15 mouse cellular contexts compared by ENCODE assay signal in the genomic region with DNA sequence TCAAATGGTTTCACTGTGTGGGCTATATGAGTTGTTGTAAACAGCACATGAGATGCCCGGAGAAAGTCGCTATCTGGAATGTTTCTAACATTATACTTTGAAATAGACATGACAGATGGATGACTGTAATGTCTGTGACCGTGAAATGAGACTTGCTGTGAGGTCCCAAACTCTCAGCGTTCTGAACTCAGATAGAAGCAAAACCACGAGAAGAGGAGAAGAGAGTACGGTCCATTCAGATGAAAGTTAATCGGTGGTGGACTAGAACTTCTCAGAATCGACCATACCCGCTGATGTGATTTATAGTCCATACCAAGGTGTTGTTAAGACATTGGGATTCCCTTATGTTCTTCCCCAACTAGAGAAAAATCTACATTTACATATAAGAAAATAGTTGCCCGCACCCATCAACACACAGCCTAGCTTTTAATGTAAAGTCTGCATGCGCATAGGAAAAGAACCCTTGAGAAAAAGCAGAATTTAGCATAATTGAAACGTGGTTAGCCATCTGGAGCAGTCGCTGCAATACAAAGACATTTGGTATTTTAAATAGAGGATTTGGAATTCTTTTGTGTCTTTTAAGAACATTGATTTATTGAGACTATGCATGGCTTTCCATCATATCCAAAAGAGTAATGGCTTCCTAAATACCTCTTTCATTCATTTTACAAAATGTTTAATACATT. TPM values are rescaled to one million over a fixed set of nuclear protein-coding genes. Genes with fewer than 3 reads are reported as not detected.
DNase-seq lines count a peak whose midpoint lies in the region; ATAC-seq and TF ChIP-seq lines count a peak whose summit lies in the region.
"Had no signal": no experiment of that assay in that cellular context is flagged by ENCODE, and none has a peak within 500 bp of the region (broad histone marks: within the 10 kb centered on the region; RNA-seq: fewer than 3 reads in every experiment).

No protein-coding gene starts in this region.

- no peaks in the 10 kb centered on the region; the same call in 1 of the 2 replicates for H3K36me3 ChIP-seq in heart, embryonic 13.5 days
- no peaks in the 10 kb centered on the region for H3K36me3 ChIP-seq in hindbrain, embryonic 13.5 days
- H3K36me3 ChIP-seq in midbrain, embryonic 16.5 days (ENCODE audit: control insufficient read depth, insufficient read depth, low read length), result no peaks in the 10 kb centered on the region
- H3K36me3 ChIP-seq: limb, embryonic 12.5 days had no signal

- TF ChIP-seq CTCF in embryonic fibroblast, embryonic 13.5 days (IDR thresholded peaks at IDR 0.05; ENCODE audit: borderline replicate concordance, insufficient read depth, low read length), result no peak

- H3K4me2 ChIP-seq in heart, embryonic 13.5 days, result 0 out of 2 replicates have a peak overlapping the region, but pooled peaks have one; percentile 57
- peak overlapping the region; percentile 54 for H3K4me2 ChIP-seq in hindbrain, embryonic 13.5 days
- peak overlapping the region; percentile 57 for H3K4me2 ChIP-seq in midbrain, embryonic 16.5 days (ENCODE audit: low read length)
- H3K4me2 ChIP-seq: limb, embryonic 12.5 days had no signal

- intact Hi-C loops in heart, postnatal 25 days (cut with DNase I), result no loop called here
- intact Hi-C loops in left cerebral cortex, postnatal 25 days (cut with DNase I), result no loop called here
- intact Hi-C loops in left cerebral cortex, postnatal 14 days (cut with DNase I), result no loop called here

- no peak overlapping the region for H3K27ac ChIP-seq in heart, embryonic 13.5 days (replicated peaks)
- peak overlapping the region; percentile 37; the same call in 1 of the 2 replicates for H3K27ac ChIP-seq in embryonic fibroblast, embryonic 13.5 days (ENCODE audit: insufficient read depth, low read length)
- H3K27ac ChIP-seq in hindbrain, embryonic 13.5 days, result peak overlapping the region; percentile 71
- 0 out of 2 replicates have a peak overlapping the region, but pooled peaks have one; percentile 17 for H3K27ac ChIP-seq in midbrain, embryonic 16.5 days (ENCODE audit: low read length)
- H3K27ac ChIP-seq: limb, embryonic 12.5 days had no signal

- H3K4me3 ChIP-seq in heart, embryonic 13.5 days, result no peak overlapping the region
- H3K4me3 ChIP-seq in embryonic fibroblast, embryonic 13.5 days (ENCODE audit: insufficient read depth, low read length), result no peak overlapping the region
- H3K4me3 ChIP-seq in hindbrain, embryonic 13.5 days, result peak overlapping the region; percentile 25
- H3K4me3 ChIP-seq in midbrain, embryonic 16.5 days (ENCODE audit: low read depth, low read length), result peak overlapping the region; percentile 21; the same call in 1 of the 2 replicates
- H3K4me3 ChIP-seq: limb, embryonic 12.5 days had no signal

- no peak overlapping the region for H3K9ac ChIP-seq in heart, embryonic 13.5 days
- peak overlapping the region; percentile 60; the same call in 1 of the 2 replicates for H3K9ac ChIP-seq in hindbrain, embryonic 13.5 days
- 0 out of 2 replicates have a peak overlapping the region, but pooled peaks have one; percentile 33 for H3K9ac ChIP-seq in midbrain, embryonic 16.5 days (ENCODE audit: low read depth, low read length)
- H3K9ac ChIP-seq: limb, embryonic 12.5 days; lung, embryonic 14.5 days had no signal

- 74% methylated on average over 13 of the region's 13 CpGs for WGBS in heart, embryonic 13.5 days
- WGBS in hindbrain, embryonic 13.5 days, result 26% methylated on average over 13 of the region's 13 CpGs
- 22% methylated on average over 13 of the region's 13 CpGs for WGBS in midbrain, embryonic 16.5 days

- no peaks in the 10 kb centered on the region for H3K27me3 ChIP-seq in heart, embryonic 13.5 days (replicated peaks)
- no peaks in the 10 kb centered on the region for H3K27me3 ChIP-seq in hindbrain, embryonic 13.5 days
- H3K27me3 ChIP-seq in midbrain, embryonic 16.5 days (ENCODE audit: control insufficient read depth, insufficient read depth, low read depth, low read length), result no peaks in the 10 kb centered on the region
- H3K27me3 ChIP-seq: limb, embryonic 12.5 days had no signal

- DNase-seq in heart, postnatal 25 days (ENCODE audit: low spot score), result no peak
- no peak for DNase-seq in cerebellum, adult 11-12 months
- DNase-seq in left cerebral cortex, postnatal 25 days (ENCODE audit: low spot score in 2 of 2), result no peak
- no peak for DNase-seq in left cerebral cortex, postnatal 14 days (ENCODE audit: low spot score in 2 of 2)
- DNase-seq: cerebellum, adult 9-10 months; kidney, postnatal 14 days; layer of hippocampus, postnatal 36 days; lung, embryonic 14.5 days; thymus, postnatal 14 days had no signal

- peaks cover 33% of the 10 kb centered on the region for H3K4me1 ChIP-seq in heart, embryonic 13.5 days
- H3K4me1 ChIP-seq in embryonic fibroblast, embryonic 13.5 days (ENCODE audit: control insufficient read depth, insufficient read depth, low read length), result peaks cover 5% of the 10 kb centered on the region; the same call in 1 of the 2 replicates
- H3K4me1 ChIP-seq in hindbrain, embryonic 13.5 days (replicated peaks), result peaks cover 45% of the 10 kb centered on the region
- H3K4me1 ChIP-seq in midbrain, embryonic 16.5 days (ENCODE audit: control insufficient read depth, insufficient read depth, low read length), result peaks cover 29% of the 10 kb centered on the region

- H3K9me3 ChIP-seq in heart, embryonic 13.5 days, result no peaks in the 10 kb centered on the region
- H3K9me3 ChIP-seq in hindbrain, embryonic 13.5 days, result no peaks in the 10 kb centered on the region
- H3K9me3 ChIP-seq in midbrain, embryonic 16.5 days (replicated peaks; ENCODE audit: control insufficient read depth, low read length, poor library complexity, severe bottlenecking), result no peaks in the 10 kb centered on the region
- H3K9me3 ChIP-seq: limb, embryonic 12.5 days had no signal

- no peak for ATAC-seq in heart, embryonic 13.5 days (ENCODE audit: extremely low read depth, insufficient number of reproducible peaks, low FRiP score, low TSS enrichment)
- ATAC-seq in hindbrain, embryonic 13.5 days (ENCODE audit: low FRiP score), result 0 out of 2 replicates have a peak, but pooled peaks have one; percentile 16
- ATAC-seq in midbrain, embryonic 16.5 days, result no peak

- TF ChIP-seq POLR2A in embryonic fibroblast, embryonic 13.5 days (IDR thresholded peaks at IDR 0.05; ENCODE audit: low read depth, low read length), result no peak

RNA-seq across cellular contexts. Expression of gene Fat4, which starts 21.8 kb away (rescaled TPM):
- 2.8 and 3.1 TPM in 2 replicates for polyA plus RNA-seq in heart, embryonic 13.5 days (2015; fragmentation: Nextera tagmentation; extraction: Ambion mirVana)
- 1 to 10 TPM; 6.3 to 7.4 TPM for total RNA-seq in heart, postnatal 25 days (2021)
- polyA plus RNA-seq in embryonic fibroblast, embryonic 13.5 days (2011; ENCODE audit: insufficient read length, low read depth, missing spikeins), result 35.1 and 67.9 TPM in 2 replicates
- 9.9 and 10.0 TPM in 2 replicates for polyA plus RNA-seq in hindbrain, embryonic 13.5 days (2015; fragmentation: Nextera tagmentation; extraction: Ambion mirVana)
- 5.9 and 6.8 TPM in 2 replicates for polyA plus RNA-seq in midbrain, embryonic 16.5 days (2015; fragmentation: Nextera tagmentation; extraction: Ambion mirVana)
- total RNA-seq in left cerebral cortex, postnatal 25 days (2021), result 10 to 100 TPM; 12.8 to 13.3 TPM
- 10 to 100 TPM; 18.8 to 20.7 TPM for total RNA-seq in left cerebral cortex, postnatal 14 days (2021)
- total RNA-seq: granulocyte monocyte progenitor cell, adult 5-6 weeks had no signal

Comparison
In these comparisons a context has a peak if more than half of its experiments do, and no peak if none do; other contexts are left out.
1. H3K4me3 ChIP-seq: peak in hindbrain, embryonic 13.5 days (single experiment) and midbrain, embryonic 16.5 days (single experiment); none in heart, embryonic 13.5 days (single experiment) and embryonic fibroblast, embryonic 13.5 days (single experiment).
2. Peak in every context shown above with its lines, with median percentiles within 50 percentile points of each other: H3K4me2 ChIP-seq.